Mouse (Mus musculus): ENCODE data around the gene Colec11. TPM values are rescaled to one million over a fixed set of nuclear protein-coding genes. Genes with fewer than 3 reads are reported as not detected.

Gene Colec11
- not detected in 2 replicates for polyA plus RNA-seq (2011; ENCODE audit: insufficient read depth, insufficient read length, low replicate concordance, missing spikeins)

DNA sequence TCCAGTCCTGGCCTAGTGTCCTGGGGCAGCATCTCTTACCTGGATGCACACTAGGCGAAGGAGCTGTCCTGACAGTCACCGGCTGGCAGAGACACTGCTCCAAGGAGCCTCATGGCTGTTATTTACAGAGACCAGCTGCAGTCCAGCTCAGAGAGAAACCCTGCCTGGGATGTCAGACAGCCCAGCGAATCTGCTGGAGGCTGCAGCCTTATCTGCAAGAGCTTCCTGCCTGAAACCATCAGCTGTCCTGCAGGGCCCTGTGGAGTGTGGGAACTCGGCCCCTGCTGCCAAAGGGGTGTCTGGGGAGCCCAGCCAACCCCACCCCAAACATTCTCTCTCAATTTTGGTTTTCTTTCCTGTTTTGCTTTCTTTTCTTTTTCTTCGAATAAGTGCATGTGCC lies at the start of gene Colec11:
Gene Colec11, minus strand, starts transcription at position 183 of the 400 bp plus-strand sequence.
- Histone ChIP-seq H3K4me1 (ENCODE audit: control insufficient read depth, insufficient read depth, low read length) (no peaks in the 10 kb centered on the region), H3K27ac (ENCODE audit: control insufficient read depth, insufficient read depth, low read depth, low read length, poor library complexity) (no peak within 1 kb of the TSS), H3K4me3 (replicated peaks; ENCODE audit: control insufficient read depth, low read depth, low read length) (no peak within 1 kb of the TSS)
- TF ChIP-seq CTCF (IDR thresholded peaks at IDR 0.05; ENCODE audit: control insufficient read depth, insufficient read depth, low read length) (no peak), POLR2A (IDR thresholded peaks at IDR 0.05; ENCODE audit: borderline replicate concordance, control insufficient read depth, low read depth, low read length) (no peak)
- WGBS = 42% methylated on average over 5 of the region's 5 CpGs

DNA sequence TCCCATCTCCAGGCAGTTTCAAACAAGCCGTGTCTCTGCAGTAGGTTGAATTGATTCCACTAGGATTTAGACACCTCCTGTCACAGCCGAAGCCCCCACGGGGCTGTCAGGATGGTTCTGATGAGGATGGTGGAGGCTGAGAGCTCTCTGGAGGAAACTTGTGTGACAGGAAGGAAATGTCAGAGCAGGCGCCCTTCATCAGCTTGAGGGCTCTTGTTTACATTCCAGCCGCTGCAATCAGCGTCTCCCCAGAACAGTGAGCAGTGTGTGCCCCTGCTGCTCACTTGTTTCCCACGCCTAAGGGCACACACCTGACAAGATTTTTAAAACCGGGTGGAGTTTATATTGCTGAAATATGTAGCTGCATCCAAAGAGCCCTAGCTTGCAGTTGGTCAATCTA lies 44.1 kb upstream of the Colec11 start:
- Histone ChIP-seq H3K4me1 (ENCODE audit: control insufficient read depth, insufficient read depth, low read length) (no peaks in the 10 kb centered on the region), H3K27ac (ENCODE audit: control insufficient read depth, insufficient read depth, low read depth, low read length, poor library complexity) (no peak overlapping the region), H3K4me3 (replicated peaks; ENCODE audit: control insufficient read depth, low read depth, low read length) (no peak overlapping the region)
- 32% methylated on average over 8 of the region's 8 CpGs for WGBS
- TF ChIP-seq CTCF (IDR thresholded peaks at IDR 0.05; ENCODE audit: control insufficient read depth, insufficient read depth, low read length) (no peak), POLR2A (IDR thresholded peaks at IDR 0.05; ENCODE audit: borderline replicate concordance, control insufficient read depth, low read depth, low read length) (no peak)

DNA sequence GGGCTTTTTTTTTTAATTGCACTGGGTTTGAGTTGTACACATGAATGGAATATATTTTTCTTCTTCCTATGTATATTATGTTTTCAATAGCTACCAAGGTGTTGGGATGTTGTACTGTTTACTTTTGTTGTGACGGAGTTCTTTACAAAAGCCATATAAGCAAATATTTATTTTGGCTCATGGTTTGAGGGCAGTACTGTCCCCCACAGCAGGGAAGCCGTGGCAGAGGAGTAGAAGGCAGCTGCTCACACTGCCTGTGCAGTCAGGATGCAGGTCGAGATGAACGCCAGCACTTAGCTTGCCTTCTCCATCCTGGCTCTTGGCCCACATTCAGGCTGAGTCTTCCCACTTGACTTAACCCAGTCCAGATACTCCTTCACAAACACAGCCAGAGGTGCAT lies 43.6 kb upstream of the Colec11 start:
- Histone ChIP-seq H3K4me1 (ENCODE audit: control insufficient read depth, insufficient read depth, low read length) (no peaks in the 10 kb centered on the region), H3K27ac (ENCODE audit: control insufficient read depth, insufficient read depth, low read depth, low read length, poor library complexity) (no peak overlapping the region), H3K4me3 (replicated peaks; ENCODE audit: control insufficient read depth, low read depth, low read length) (no peak overlapping the region)
- TF ChIP-seq POLR2A (IDR thresholded peaks at IDR 0.05; ENCODE audit: borderline replicate concordance, control insufficient read depth, low read depth, low read length) (no peak), CTCF (IDR thresholded peaks at IDR 0.05; ENCODE audit: control insufficient read depth, insufficient read depth, low read length) (no peak)
- WGBS = 82% methylated on average over 4 of the region's 4 CpGs

DNA sequence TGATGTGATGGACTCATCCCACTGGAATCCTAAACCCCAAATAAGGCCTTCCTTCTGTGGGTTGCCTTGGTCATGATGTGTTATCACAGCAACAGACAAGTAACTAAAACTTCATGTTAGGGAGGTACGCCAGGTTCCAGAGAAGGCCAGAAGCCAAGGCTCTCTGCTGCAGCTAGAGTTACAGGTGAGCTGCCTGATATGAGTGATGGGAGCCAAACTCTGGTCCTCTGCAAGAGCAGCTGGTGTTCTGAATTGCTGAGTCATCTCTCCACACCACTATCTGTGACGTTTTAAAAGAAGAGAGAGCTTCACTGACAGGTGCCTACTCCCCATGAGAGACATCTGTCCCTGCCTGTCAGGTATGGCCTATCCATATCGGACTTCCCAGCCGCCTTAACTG lies 39.5 kb upstream of the Colec11 start:
- no peaks in the 10 kb centered on the region for H3K4me1 ChIP-seq (ENCODE audit: control insufficient read depth, insufficient read depth, low read length)
- no peak overlapping the region for H3K4me3 ChIP-seq (replicated peaks; ENCODE audit: control insufficient read depth, low read depth, low read length)
- 69% methylated on average over 4 of the region's 4 CpGs for WGBS
- H3K27ac ChIP-seq (ENCODE audit: control insufficient read depth, insufficient read depth, low read depth, low read length, poor library complexity) = no peak overlapping the region
- no peak for TF ChIP-seq POLR2A (IDR thresholded peaks at IDR 0.05; ENCODE audit: borderline replicate concordance, control insufficient read depth, low read depth, low read length)

DNA sequence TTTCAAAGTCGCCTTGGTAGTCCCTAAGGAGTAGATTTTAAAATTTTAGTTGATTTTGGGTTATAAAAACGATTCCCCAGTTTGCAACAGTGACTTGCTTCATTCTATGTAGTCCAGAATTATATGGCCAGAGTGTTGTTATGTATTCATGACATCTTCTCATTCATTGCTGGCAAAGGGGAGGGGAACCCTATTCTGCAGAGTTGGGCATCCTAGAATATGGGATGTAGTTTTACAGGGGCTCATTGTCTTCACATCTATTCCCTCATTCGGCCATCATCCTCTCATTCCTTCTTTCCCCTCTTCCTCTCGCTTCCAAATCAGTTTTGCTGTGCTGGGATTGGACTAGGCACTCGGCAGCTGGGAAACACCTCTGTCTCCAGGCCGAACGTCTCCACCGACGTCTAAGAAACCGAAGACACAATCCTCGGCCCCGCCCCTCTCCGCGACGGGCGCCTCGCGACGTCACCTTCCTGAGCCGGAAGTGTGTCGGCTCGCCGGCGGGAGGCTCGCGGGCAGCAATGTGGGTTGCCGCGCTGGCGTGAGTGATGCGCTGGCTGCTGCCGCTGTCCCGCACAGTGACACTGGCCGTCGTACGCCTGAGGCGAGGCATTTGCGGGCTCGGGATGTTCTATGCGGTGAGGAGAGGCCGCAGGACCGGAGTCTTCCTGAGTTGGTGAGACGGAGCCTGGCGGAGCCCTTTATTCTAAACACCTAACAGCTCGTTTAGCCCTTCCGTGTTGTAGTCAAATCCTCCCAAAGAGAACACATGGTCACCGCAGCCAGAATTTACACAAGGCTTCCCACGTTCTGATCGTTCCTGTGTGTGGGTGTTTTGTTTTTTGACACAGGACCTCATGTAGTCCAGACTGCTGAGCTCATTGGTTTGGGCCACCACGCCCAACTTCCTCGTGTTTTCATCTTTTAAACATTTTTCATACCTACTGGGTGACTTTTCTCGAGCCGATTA lies 26.2 kb upstream of the Colec11 start, which contains the start of gene Rnaseh1:
Gene Rnaseh1, plus strand, starts transcription at position 462 of the 970 bp plus-strand sequence.
- TF ChIP-seq POLR2A (IDR thresholded peaks at IDR 0.05; ENCODE audit: borderline replicate concordance, control insufficient read depth, low read depth, low read length) (peak; percentile 84; the same call in 1 of the 2 replicates), CTCF (IDR thresholded peaks at IDR 0.05; ENCODE audit: control insufficient read depth, insufficient read depth, low read length) (no peak)
- no peaks in the 10 kb centered on the region; the same call in 1 of the 2 replicates for H3K4me1 ChIP-seq (ENCODE audit: control insufficient read depth, insufficient read depth, low read length)
- peak within 1 kb of the TSS; percentile 68 for H3K27ac ChIP-seq (ENCODE audit: control insufficient read depth, insufficient read depth, low read depth, low read length, poor library complexity)
- WGBS = 2% methylated on average over 52 of the region's 52 CpGs
- H3K4me3 ChIP-seq (replicated peaks; ENCODE audit: control insufficient read depth, low read depth, low read length) = peak within 1 kb of the TSS; percentile 99

DNA sequence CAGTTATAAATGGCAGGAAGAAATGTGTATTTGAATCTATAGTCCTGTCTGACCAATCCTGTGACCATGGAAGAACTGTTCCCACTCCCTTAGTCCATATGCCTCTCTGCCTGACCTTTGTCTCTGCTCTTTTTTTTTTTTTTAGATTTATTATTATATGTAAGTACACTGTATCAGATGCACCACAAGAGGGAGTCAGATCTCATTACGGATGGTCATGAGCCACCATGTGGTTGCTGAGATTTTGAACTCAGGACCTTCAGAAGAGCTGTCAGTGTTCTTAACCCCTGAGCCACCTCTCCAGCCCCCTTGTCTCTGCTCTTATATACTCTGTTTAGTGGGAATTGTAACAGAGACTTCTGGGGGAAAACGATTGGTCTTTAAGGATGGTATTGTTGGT lies 15.6 kb upstream of the Colec11 start:
- no peak overlapping the region for H3K4me3 ChIP-seq (replicated peaks; ENCODE audit: control insufficient read depth, low read depth, low read length)
- WGBS = 45% methylated on average over 2 of the region's 2 CpGs
- H3K4me1 ChIP-seq (ENCODE audit: control insufficient read depth, insufficient read depth, low read length) = peaks cover 2% of the 10 kb centered on the region; the same call in 1 of the 2 replicates
- TF ChIP-seq POLR2A (IDR thresholded peaks at IDR 0.05; ENCODE audit: borderline replicate concordance, control insufficient read depth, low read depth, low read length) (no peak), CTCF (IDR thresholded peaks at IDR 0.05; ENCODE audit: control insufficient read depth, insufficient read depth, low read length) (no peak)
- H3K27ac ChIP-seq (ENCODE audit: control insufficient read depth, insufficient read depth, low read depth, low read length, poor library complexity) = no peak overlapping the region

DNA sequence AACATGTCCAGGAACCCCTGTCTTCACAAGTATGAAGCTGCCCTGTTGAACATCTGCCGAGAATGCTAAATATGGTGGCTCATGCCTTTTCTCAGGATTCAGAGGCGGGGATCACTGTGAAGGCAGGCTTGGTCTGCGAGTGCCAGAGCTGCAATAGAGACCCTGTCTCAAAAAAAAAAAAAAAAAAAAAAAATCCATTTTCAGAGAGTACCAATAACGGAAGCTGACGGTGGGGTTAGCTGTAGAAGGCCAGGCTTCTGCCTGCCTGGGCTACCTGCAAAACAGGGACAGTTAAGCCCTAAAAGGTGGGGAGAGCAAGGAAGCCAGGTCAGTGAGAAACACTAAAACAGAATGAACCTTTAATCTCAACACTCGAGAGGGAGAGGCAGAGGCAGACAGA lies 13.4 kb upstream of the Colec11 start:
- Histone ChIP-seq H3K4me1 (ENCODE audit: control insufficient read depth, insufficient read depth, low read length) (peaks cover 2% of the 10 kb centered on the region; the same call in 1 of the 2 replicates), H3K27ac (ENCODE audit: control insufficient read depth, insufficient read depth, low read depth, low read length, poor library complexity) (no peak overlapping the region), H3K4me3 (replicated peaks; ENCODE audit: control insufficient read depth, low read depth, low read length) (no peak overlapping the region)
- TF ChIP-seq POLR2A (IDR thresholded peaks at IDR 0.05; ENCODE audit: borderline replicate concordance, control insufficient read depth, low read depth, low read length) = no peak
- no peak for TF ChIP-seq CTCF (IDR thresholded peaks at IDR 0.05; ENCODE audit: control insufficient read depth, insufficient read depth, low read length)
- 92% methylated on average over 6 of the region's 6 CpGs for WGBS

Data from bone marrow, adult 2 months (tissue).